In genomic region chr11:29374274-29374656, GRCm38 (mm10) we compare ENCODE assay signal across 8 mouse cellular contexts. TPM values are rescaled to one million over a fixed set of nuclear protein-coding genes. Genes with fewer than 3 reads are reported as not detected.
DNase-seq lines count a peak whose midpoint lies in the region; ATAC-seq and TF ChIP-seq lines count a peak whose summit lies in the region.

No protein-coding gene starts in this region.

- no peaks in the 10 kb centered on the region for H3K36me3 ChIP-seq in spleen, adult 2 months (ENCODE audit: control insufficient read depth, insufficient read depth, low read length)
- H3K36me3 ChIP-seq in hindbrain, postnatal 0 days (ENCODE audit: insufficient read depth, low read length) = no peaks in the 10 kb centered on the region
- 0 out of 2 replicates have a peak, but pooled peaks cover 8% of the 10 kb centered on the region for H3K36me3 ChIP-seq in midbrain, embryonic 13.5 days

- H3K9ac ChIP-seq in hindbrain, postnatal 0 days (replicated peaks; ENCODE audit: low read length) = peak overlapping the region; percentile 96
- peak overlapping the region; percentile 99 for H3K9ac ChIP-seq in midbrain, embryonic 13.5 days (replicated peaks)

- H3K4me1 ChIP-seq in cerebellum, adult 2 months (ENCODE audit: control insufficient read depth, insufficient read depth, low read length) = no peaks in the 10 kb centered on the region
- H3K4me1 ChIP-seq in spleen, adult 2 months (ENCODE audit: control insufficient read depth, insufficient read depth, insufficient read length) = peaks cover 2% of the 10 kb centered on the region; the same call in 1 of the 2 replicates
- no peaks in the 10 kb centered on the region for H3K4me1 ChIP-seq in hindbrain, postnatal 0 days (ENCODE audit: insufficient read depth, low read length)
- peaks cover 17% of the 10 kb centered on the region for H3K4me1 ChIP-seq in midbrain, embryonic 13.5 days (replicated peaks)

- no peak for TF ChIP-seq CTCF in cerebellum, adult 2 months (IDR thresholded peaks at IDR 0.05; ENCODE audit: borderline replicate concordance, insufficient read depth, low read depth, low read length)
- TF ChIP-seq CTCF in spleen, adult 2 months (IDR thresholded peaks at IDR 0.05; ENCODE audit: extremely low read depth, insufficient read depth, insufficient read length, insufficient replicate concordance) = no peak
- TF ChIP-seq CTCF in hindbrain, postnatal 0 days (IDR thresholded peaks at IDR 0.05; ENCODE audit: low read depth) = peak; percentile 23

- H3K27me3 ChIP-seq in cerebellum, adult 2 months (ENCODE audit: control insufficient read depth, insufficient read depth, low read length) = no peaks in the 10 kb centered on the region
- 0 out of 2 replicates have a peak, but pooled peaks cover 4% of the 10 kb centered on the region for H3K27me3 ChIP-seq in spleen, adult 2 months (ENCODE audit: control insufficient read depth, insufficient read depth, low read length)
- no peaks in the 10 kb centered on the region for H3K27me3 ChIP-seq in hindbrain, postnatal 0 days (ENCODE audit: insufficient read depth, low read length)
- no peaks in the 10 kb centered on the region for H3K27me3 ChIP-seq in midbrain, embryonic 13.5 days

- peak overlapping the region; percentile 66 for H3K4me3 ChIP-seq in cerebellum, adult 2 months (replicated peaks; ENCODE audit: insufficient read depth, low read depth, low read length)
- H3K4me3 ChIP-seq in spleen, adult 2 months (ENCODE audit: extremely low read depth, insufficient read depth, insufficient read length) = peak overlapping the region; percentile 88
- H3K4me3 ChIP-seq in hindbrain, postnatal 0 days (ENCODE audit: low read length) = peak overlapping the region; percentile 95
- peak overlapping the region; percentile 88 for H3K4me3 ChIP-seq in midbrain, embryonic 13.5 days (replicated peaks)

- H3K9me3 ChIP-seq in hindbrain, postnatal 0 days (ENCODE audit: low read length) = no peaks in the 10 kb centered on the region
- no peaks in the 10 kb centered on the region for H3K9me3 ChIP-seq in midbrain, embryonic 13.5 days

- whole genome bisulfite sequencing in cerebellum, adult 2 months = 1% methylated on average over 8 of the region's 8 CpGs
- WGBS in spleen, adult 2 months = under 1% methylated on average over 8 of the region's 8 CpGs
- 0% methylated on average over 8 of the region's 8 CpGs for WGBS in hindbrain, postnatal 0 days
- WGBS in midbrain, embryonic 13.5 days = under 1% methylated on average over 8 of the region's 8 CpGs

- TF ChIP-seq POLR2A in cerebellum, adult 2 months (IDR thresholded peaks at IDR 0.05; ENCODE audit: borderline replicate concordance, insufficient read depth, low read length) = no peak
- no peak for TF ChIP-seq POLR2A in spleen, adult 2 months (IDR thresholded peaks at IDR 0.05; ENCODE audit: low read depth, low read length)

- no peak overlapping the region for H3K27ac ChIP-seq in cerebellum, adult 2 months (ENCODE audit: insufficient read depth, low read length)
- peak overlapping the region; percentile 66; the same call in 1 of the 2 replicates for H3K27ac ChIP-seq in spleen, adult 2 months (ENCODE audit: insufficient read depth, low read length)
- H3K27ac ChIP-seq in hindbrain, postnatal 0 days = peak overlapping the region; percentile 96
- peak overlapping the region; percentile 99 for H3K27ac ChIP-seq in midbrain, embryonic 13.5 days

- peak in 1 of 2 experiments; percentile 11 for DNase-seq in cerebellum, adult 2 months
- no peak for DNase-seq in cerebellum, postnatal 10 days
- no peak for DNase-seq in spleen, adult 2 months (ENCODE audit: low read depth in 1 of 2, low spot score in 2 of 2)
- DNase-seq in spleen, postnatal 10 days (ENCODE audit: low spot score in 2 of 2) = no peak
- no peak for DNase-seq in hindbrain, postnatal 0 days (ENCODE audit: low spot score)
- DNase-seq in adrenal gland, postnatal 25 days = no peak
- DNase-seq in layer of hippocampus, adult 9-10 months (ENCODE audit: low spot score) = no peak

- peak overlapping the region; percentile 72 for H3K4me2 ChIP-seq in hindbrain, postnatal 0 days (ENCODE audit: low read depth, low read length)
- H3K4me2 ChIP-seq in midbrain, embryonic 13.5 days (replicated peaks) = peak overlapping the region; percentile 56

- ATAC-seq in hindbrain, postnatal 0 days = peak; percentile 6; the same call in 1 of the 2 replicates
- peak; percentile 14 for ATAC-seq in midbrain, embryonic 13.5 days

RNA-seq across cellular contexts. Expression of gene Ccdc88a, which starts 0.8 kb away (rescaled TPM):
- 13.1 and 14.4 TPM in 2 replicates for polyA plus RNA-seq in cerebellum, adult 2 months (2012; rRNA removed)
- 0.82 and 2.0 TPM in 2 replicates for polyA plus RNA-seq in spleen, adult 2 months (2012; rRNA removed)
- 59.0 and 63.2 TPM in 2 replicates for total RNA-seq in hindbrain, postnatal 0 days (2014; rRNA removed)
- polyA plus RNA-seq in hindbrain, postnatal 0 days (2015; fragmentation: Nextera tagmentation; extraction: Ambion mirVana) = 82.6 and 86.3 TPM in 2 replicates
- 77.6 and 87.4 TPM in 2 replicates for polyA plus RNA-seq in midbrain, embryonic 13.5 days (2015; fragmentation: Nextera tagmentation; extraction: Ambion mirVana)
- 20.1 and 23.1 TPM in 2 replicates for total RNA-seq in adrenal gland, postnatal 25 days (2021)
